Mouse (Mus musculus): ENCODE data around the gene D630045J12Rik.

Gene D630045J12Rik

DNA sequence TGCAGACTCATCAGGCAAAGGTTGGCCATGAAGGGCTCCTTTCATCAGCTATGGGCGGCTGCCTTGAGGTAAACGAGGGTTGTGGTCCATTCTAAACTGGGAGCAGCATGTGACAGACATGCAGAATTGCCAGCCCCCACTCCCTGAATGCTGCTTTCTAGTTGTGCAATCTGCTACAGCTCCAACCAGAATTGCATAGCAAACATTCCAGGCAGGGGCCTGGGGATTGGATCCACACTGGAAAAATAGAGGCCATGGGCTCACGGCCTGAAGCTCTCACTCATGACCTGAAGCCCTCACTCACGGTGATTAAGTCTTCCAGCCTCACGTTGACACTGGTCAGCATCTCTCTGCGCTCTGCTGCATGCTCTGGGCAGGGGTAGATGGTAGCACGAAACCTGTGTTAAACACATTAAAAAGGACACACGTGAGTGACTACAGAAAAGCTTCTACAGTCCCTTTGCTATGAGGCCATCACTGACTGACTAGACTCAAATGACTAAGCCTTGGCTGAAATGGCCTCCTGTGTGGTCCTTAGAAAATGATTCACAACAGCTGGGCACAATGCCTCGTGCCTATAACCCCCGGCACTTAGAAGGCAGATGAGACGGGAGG is 172.0 kb downstream of the D630045J12Rik start:
- DNase-seq = no peak

DNA sequence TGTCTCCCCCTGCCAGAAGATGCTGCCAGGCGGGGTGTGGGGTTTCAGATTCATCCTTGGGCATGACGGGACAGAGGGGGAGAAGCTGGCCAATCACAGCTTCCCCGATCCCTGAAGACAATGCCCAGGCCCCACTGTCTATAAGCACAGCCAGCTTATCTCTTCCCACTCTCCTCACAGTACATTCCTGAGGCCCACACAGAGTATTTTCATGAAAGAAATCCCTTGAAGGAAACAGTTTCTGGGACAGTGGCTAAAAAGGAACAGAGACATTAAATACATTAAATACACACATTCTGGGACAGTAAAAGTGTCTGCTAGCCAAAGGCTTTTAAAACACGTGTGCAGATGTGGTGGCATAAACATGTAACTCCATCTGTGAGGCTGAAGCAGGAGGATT is 173.4 kb downstream of the D630045J12Rik start:
- DNase-seq = no peak

DNA sequence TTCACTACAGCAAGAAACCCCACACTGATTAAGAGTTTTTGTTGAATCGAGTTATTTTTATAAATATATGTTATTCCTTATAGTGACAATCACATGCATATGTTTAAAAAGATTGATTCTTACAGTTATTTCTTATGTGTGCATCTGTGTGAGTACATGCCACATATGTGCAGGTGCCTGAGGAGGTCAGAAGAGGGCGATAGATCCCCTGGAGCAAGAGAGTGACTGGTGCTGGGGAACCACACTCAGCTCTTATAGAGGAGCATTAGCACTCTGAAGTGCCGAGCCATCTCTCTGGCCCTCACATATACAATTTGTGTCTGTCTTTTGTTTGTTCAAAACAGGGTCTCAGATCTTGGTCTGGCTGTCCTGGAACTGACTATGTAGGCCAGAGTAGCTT is 180.2 kb downstream of the D630045J12Rik start:
- no peak for DNase-seq
